Mouse (Mus musculus) C2C12 (cell line): ENCODE measurements at regions not wholly inside any gene's neighbourhood (a gene's known extent, or its start where the extent isn't known, plus 50 kb on each side); places are given as distances from the start of the nearest gene placed in this dataset.

ENCODE experiments used
- H3K27me3 ChIP-seq: one replicate; pipeline ENCODE4 v1.6.1; 2011; ENCODE audit not compliant: control insufficient read depth, insufficient read depth, insufficient read length
- H3K36me3 ChIP-seq: one replicate; pipeline ENCODE4 v1.6.1; 2011; ENCODE audit not compliant: control insufficient read depth, insufficient read depth
- H3K4me3 ChIP-seq: one replicate; pipeline ENCODE4 v1.5.1; 2011; ENCODE audit warnings: mild to moderate bottlenecking, control low read depth; ENCODE audit not compliant: poor library complexity, insufficient read depth, severe bottlenecking
- H3K79me2 ChIP-seq: one replicate; pipeline ENCODE4 v1.6.1; 2011; ENCODE audit not compliant: control insufficient read depth, insufficient read depth
- H3K79me3 ChIP-seq: one replicate; pipeline ENCODE4 v1.6.1; 2011; ENCODE audit warnings: low read depth, control low read depth
- H3ac ChIP-seq: one replicate; pipeline ENCODE3; 2011; ENCODE audit warnings: low read depth; ENCODE audit not compliant: control insufficient read depth, insufficient read length
- CEBPB ChIP-seq: IDR thresholded peaks from one replicate; pipeline ENCODE4 v1.6.1; 2011; ENCODE audit warnings: low read depth, mild to moderate bottlenecking, control low read depth, moderate library complexity
- CTCF ChIP-seq: IDR thresholded peaks from one replicate; pipeline ENCODE4 v1.5.1; 2011; ENCODE audit not compliant: control insufficient read depth, insufficient read depth, insufficient read length
- FOSL1 ChIP-seq: IDR thresholded peaks from one replicate; pipeline ENCODE4 v1.8.0; 2011; ENCODE audit warnings: mild to moderate bottlenecking, low read length; ENCODE audit not compliant: poor library complexity, insufficient read depth, severe bottlenecking
- MAX ChIP-seq: IDR thresholded peaks from one replicate; pipeline ENCODE4 v1.6.1; 2011; ENCODE audit warnings: mild to moderate bottlenecking, control low read depth
- MYOD1 ChIP-seq: IDR thresholded peaks from one replicate; pipeline ENCODE4 v1.6.1; 2011; ENCODE audit warnings: low read depth; ENCODE audit not compliant: control insufficient read depth, insufficient read length
- MYOG ChIP-seq: IDR thresholded peaks from one replicate; pipeline ENCODE4 v1.6.1; 2011; ENCODE audit not compliant: control insufficient read depth, insufficient read length; ENCODE audit errors: extremely low read depth
- USF1 ChIP-seq: IDR thresholded peaks from one replicate; pipeline ENCODE4 v1.6.1; 2011; ENCODE audit warnings: low read depth, mild to moderate bottlenecking, control low read depth, moderate library complexity

- Histone ChIP-seq H3K27me3 (no peaks in the 10 kb centered on the region), H3K79me2 (no peaks in the 10 kb centered on the region), H3K4me3 (no peak overlapping the region), H3K36me3 (no peaks in the 10 kb centered on the region), H3ac (no peak overlapping the region), H3K79me3 (no peaks in the 10 kb centered on the region)
- TF ChIP-seq MAX (no peak), CTCF (no peak), MYOD1 (no peak), MYOG (no peak), FOSL1 (no peak), USF1 (no peak), CEBPB (no peak)
Observed at GRCm38 (mm10) chr1:72065090-72065489, 147.0 kb downstream of the Mreg start.

- Histone ChIP-seq H3K79me2 (no peaks in the 10 kb centered on the region), H3K4me3 (no peak overlapping the region), H3K27me3 (no peaks in the 10 kb centered on the region), H3K36me3 (no peaks in the 10 kb centered on the region), H3ac (no peak overlapping the region), H3K79me3 (no peaks in the 10 kb centered on the region)
- TF ChIP-seq FOSL1 (no peak), CTCF (no peak), CEBPB (no peak), MYOD1 (no peak), MAX (no peak), MYOG (no peak), USF1 (no peak)
Observed at GRCm38 (mm10) chr1:72060393-72060792, 151.7 kb downstream of the Mreg start.

- no peak overlapping the region for H3ac ChIP-seq
- H3K79me3 ChIP-seq, result no peaks in the 10 kb centered on the region
- H3K79me2 ChIP-seq, result no peaks in the 10 kb centered on the region
- no peaks in the 10 kb centered on the region for H3K27me3 ChIP-seq
- no peak overlapping the region for H3K4me3 ChIP-seq
- TF ChIP-seq MAX (no peak), USF1 (no peak), FOSL1 (no peak), CTCF (no peak), MYOD1 (no peak), MYOG (no peak), CEBPB (no peak)
- H3K36me3 ChIP-seq, result no peaks in the 10 kb centered on the region
Observed at GRCm38 (mm10) chr1:72058045-72058703, 153.9 kb downstream of the Mreg start.

GRCm38 (mm10) chr1:72054541-72054940, 157.6 kb downstream of the Mreg start:
- no peak overlapping the region for H3ac ChIP-seq
- H3K79me2 ChIP-seq, result no peaks in the 10 kb centered on the region
- no peaks in the 10 kb centered on the region for H3K79me3 ChIP-seq
- no peaks in the 10 kb centered on the region for H3K27me3 ChIP-seq
- no peak for TF ChIP-seq MYOD1
- TF ChIP-seq MAX, result no peak
- H3K4me3 ChIP-seq, result no peak overlapping the region
- no peaks in the 10 kb centered on the region for H3K36me3 ChIP-seq

- H3K27me3 ChIP-seq, result no peaks in the 10 kb centered on the region
- no peak overlapping the region for H3K4me3 ChIP-seq
- H3K36me3 ChIP-seq, result no peaks in the 10 kb centered on the region
- H3ac ChIP-seq, result no peak overlapping the region
- H3K79me3 ChIP-seq, result no peaks in the 10 kb centered on the region
- no peak for TF ChIP-seq FOSL1
- no peak for TF ChIP-seq USF1
- TF ChIP-seq MYOG, result no peak
- TF ChIP-seq MYOD1, result no peak
- TF ChIP-seq CEBPB, result no peak
- no peaks in the 10 kb centered on the region for H3K79me2 ChIP-seq
Observed at GRCm38 (mm10) chr1:72050858-72051257, 161.2 kb downstream of the Mreg start.

GRCm38 (mm10) chr1:72046072-72046471, 166.0 kb downstream of the Mreg start:
- TF ChIP-seq FOSL1 (no peak), CEBPB (no peak), CTCF (no peak), USF1 (no peak), MYOD1 (no peak), MYOG (no peak), MAX (no peak)
- Histone ChIP-seq H3ac (no peak overlapping the region), H3K36me3 (no peaks in the 10 kb centered on the region), H3K79me3 (no peaks in the 10 kb centered on the region), H3K27me3 (no peaks in the 10 kb centered on the region), H3K4me3 (no peak overlapping the region), H3K79me2 (no peaks in the 10 kb centered on the region)
